Mouse (Mus musculus) small intestine, adult 2 months (tissue): ENCODE measurements at regions not wholly inside any gene's neighbourhood (a gene's known extent, or its start where the extent isn't known, plus 50 kb on each side); places are given as distances from the start of the nearest gene placed in this dataset.

Experiments used
- H3K27ac ChIP-seq: fragments of 200-500 bp; 2 replicates; pipeline ENCODE4 v1.5.1; 2012; ENCODE audit warnings: low read depth, low read length, control low read depth, inconsistent platforms; ENCODE audit not compliant: insufficient read depth
- H3K27me3 ChIP-seq: fragments of 200-500 bp; 2 replicates; pipeline ENCODE4 v1.6.1; 2012; ENCODE audit warnings: mild to moderate bottlenecking, moderate library complexity, low read length, inconsistent platforms; ENCODE audit not compliant: control insufficient read depth, insufficient read depth
- H3K36me3 ChIP-seq: fragments of 200-500 bp; 2 replicates; pipeline ENCODE4 v1.6.1; 2012; ENCODE audit warnings: mild to moderate bottlenecking, low read length, control low read depth, inconsistent platforms; ENCODE audit not compliant: control insufficient read depth, insufficient read depth
- H3K4me1 ChIP-seq: fragments of 200-500 bp; 2 replicates; pipeline ENCODE4 v1.6.1; 2012; ENCODE audit warnings: low read length, inconsistent platforms, mixed read lengths; ENCODE audit not compliant: control insufficient read depth, insufficient read depth, insufficient read length
- H3K4me3 ChIP-seq: fragments of 200-500 bp; 2 replicates; pipeline ENCODE4 v1.5.1; 2012; ENCODE audit warnings: low read depth, mild to moderate bottlenecking, control low read depth, inconsistent platforms, low read length, moderate library complexity
- CTCF ChIP-seq: fragments of 200-500 bp; IDR thresholded peaks from 2 replicates; pipeline ENCODE4 v1.5.1; 2012; ENCODE audit warnings: low read depth, mild to moderate bottlenecking, control low read depth, inconsistent platforms, low read length, moderate library complexity, mixed read lengths; ENCODE audit not compliant: insufficient replicate concordance, insufficient read length; ENCODE audit errors: extremely low read depth
- POLR2A ChIP-seq: fragments of 200-500 bp; IDR thresholded peaks from 2 replicates; pipeline ENCODE4 v1.6.1; 2012; ENCODE audit warnings: low read depth, mild to moderate bottlenecking, control low read depth, inconsistent platforms, low read length, moderate library complexity
- WGBS: fragments of 180-500 bp; shearing (Covaris S2); methylation state at CpG from one replicate; pipeline ENCODE4 v1.1.7; 2018; 5-methylcytosine and 5-hydroxymethylcytosine counted together

DNA sequence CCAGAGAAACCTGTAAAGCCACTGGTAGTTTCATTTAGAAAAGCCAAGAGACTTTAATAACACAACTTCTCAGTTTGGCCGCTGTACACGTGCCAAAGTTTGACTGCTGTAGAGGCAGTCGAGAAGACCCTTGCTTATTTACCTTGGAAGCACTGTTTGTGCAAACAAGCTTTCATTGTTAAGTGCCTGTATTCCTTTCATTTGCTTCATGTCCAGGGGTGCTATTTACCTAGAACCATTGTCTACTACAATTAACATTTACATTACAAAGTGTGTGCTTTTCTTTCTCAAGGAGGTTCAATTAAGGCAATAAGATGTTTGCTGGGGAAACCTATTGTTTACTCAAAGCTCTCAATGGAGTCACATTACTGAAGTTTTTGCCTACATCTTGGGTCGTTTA lies 236.9 kb downstream of the Mef2c start:
- Histone ChIP-seq H3K27me3 (peaks cover 27% of the 10 kb centered on the region), H3K27ac (no peak overlapping the region), H3K36me3 (no peaks in the 10 kb centered on the region), H3K4me3 (no peak overlapping the region), H3K4me1 (peaks cover 2% of the 10 kb centered on the region)
- WGBS, result 30% methylated on average over 4 of the region's 4 CpGs
- TF ChIP-seq CTCF, result no peak

DNA sequence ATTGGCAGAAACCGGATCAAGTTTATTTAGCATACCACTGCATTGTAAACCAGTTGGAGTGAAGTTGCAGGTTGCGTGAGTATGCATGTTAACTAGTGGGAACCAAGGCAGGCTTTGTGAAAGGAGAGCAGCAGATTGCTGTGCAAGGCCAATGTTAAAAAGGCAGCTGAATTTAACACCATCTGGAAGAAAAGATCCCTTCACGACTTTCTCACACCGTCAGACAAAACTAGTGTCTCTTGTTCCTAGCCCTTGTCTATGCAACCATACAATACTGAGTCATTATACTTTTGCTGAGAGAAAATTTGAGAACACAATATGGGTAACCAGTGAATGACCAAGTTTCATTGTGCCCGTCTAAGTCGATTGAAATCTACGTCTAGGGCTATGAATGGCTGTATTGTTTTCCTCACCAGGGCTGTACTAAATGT lies 237.8 kb downstream of the Mef2c start:
- Histone ChIP-seq H3K27me3 (peaks cover 27% of the 10 kb centered on the region), H3K27ac (no peak overlapping the region), H3K36me3 (no peaks in the 10 kb centered on the region), H3K4me1 (peaks cover 2% of the 10 kb centered on the region), H3K4me3 (no peak overlapping the region)
- no peak for TF ChIP-seq POLR2A
- no peak for TF ChIP-seq CTCF
- WGBS, result 52% methylated on average over 7 of the region's 7 CpGs

- peaks cover 2% of the 10 kb centered on the region for H3K4me1 ChIP-seq
- no peak for TF ChIP-seq POLR2A
- no peak for TF ChIP-seq CTCF
- H3K4me3 ChIP-seq, result no peak overlapping the region
- no peaks in the 10 kb centered on the region for H3K36me3 ChIP-seq
- WGBS, result 70% methylated on average over 2 of the region's 2 CpGs
- H3K27ac ChIP-seq, result no peak overlapping the region
- H3K27me3 ChIP-seq, result peaks cover 27% of the 10 kb centered on the region
These were observed 238.3 kb downstream of the Mef2c start for GRCm38 (mm10) chr13:83742102-83742501.

DNA sequence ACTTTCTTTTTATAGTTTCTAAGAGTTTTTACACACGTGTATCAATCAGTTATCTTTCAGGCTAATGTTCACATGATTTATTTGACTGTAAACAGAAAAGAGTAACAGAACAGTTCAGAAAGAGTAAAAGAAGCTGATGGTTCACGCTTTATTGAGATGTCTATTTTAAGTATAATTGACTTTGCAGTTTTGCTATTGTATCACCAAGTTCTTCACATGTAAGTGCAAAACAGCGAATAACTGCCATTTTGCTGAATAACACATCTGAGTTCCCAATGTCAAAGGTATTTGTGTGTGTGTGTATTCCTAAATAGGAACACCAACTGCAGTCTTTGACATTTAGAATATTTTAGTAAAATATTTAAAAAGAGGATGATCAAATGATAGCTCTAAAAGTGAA lies 238.7 kb downstream of the Mef2c start:
- H3K27me3 ChIP-seq, result peaks cover 23% of the 10 kb centered on the region

DNA sequence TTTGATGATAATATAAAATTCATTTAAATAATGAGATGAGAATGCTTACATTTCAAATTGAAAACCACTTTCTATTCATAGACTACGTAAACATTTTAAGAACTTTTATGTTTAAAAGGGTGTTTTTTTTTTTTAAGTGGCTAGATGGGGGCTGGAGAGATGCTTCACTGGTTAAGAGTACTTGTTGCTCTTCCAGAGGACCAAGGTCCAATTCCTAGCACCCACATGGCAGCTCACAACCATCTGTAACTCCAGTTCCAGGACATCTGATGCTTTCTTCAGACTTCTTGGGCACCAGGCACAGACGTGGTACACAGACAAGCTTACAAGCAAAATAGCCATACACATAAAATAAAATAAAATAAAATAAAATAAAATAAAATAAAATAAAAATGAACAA lies 239.5 kb downstream of the Mef2c start:
- H3K4me3 ChIP-seq, result no peak overlapping the region
- H3K27ac ChIP-seq, result no peak overlapping the region
- H3K27me3 ChIP-seq, result peaks cover 15% of the 10 kb centered on the region
- no peaks in the 10 kb centered on the region for H3K36me3 ChIP-seq
- no peaks in the 10 kb centered on the region; the same call in none of the 2 replicates for H3K4me1 ChIP-seq
- TF ChIP-seq CTCF (no peak), POLR2A (no peak)
- 84% methylated on average over 2 of the region's 2 CpGs for WGBS

More for the DNA sequence above, 238.7 kb downstream of the Mef2c start:
- H3K27ac ChIP-seq, result no peak overlapping the region
- TF ChIP-seq CTCF (no peak), POLR2A (no peak)
- no peaks in the 10 kb centered on the region for H3K36me3 ChIP-seq
- peaks cover 2% of the 10 kb centered on the region for H3K4me1 ChIP-seq
- 67% methylated on average over 3 of the region's 3 CpGs for WGBS
- H3K4me3 ChIP-seq, result no peak overlapping the region

- TF ChIP-seq POLR2A, result no peak
- no peak for TF ChIP-seq CTCF
- no peaks in the 10 kb centered on the region; the same call in 1 of the 2 replicates for H3K4me1 ChIP-seq
- no peak overlapping the region for H3K4me3 ChIP-seq
- 52% methylated on average over 8 of the region's 8 CpGs for WGBS
- no peaks in the 10 kb centered on the region for H3K36me3 ChIP-seq
- H3K27ac ChIP-seq, result no peak overlapping the region
- H3K27me3 ChIP-seq, result peaks cover 10% of the 10 kb centered on the region
These were observed 240.4 kb downstream of the Mef2c start for GRCm38 (mm10) chr13:83744110-83744752.

DNA sequence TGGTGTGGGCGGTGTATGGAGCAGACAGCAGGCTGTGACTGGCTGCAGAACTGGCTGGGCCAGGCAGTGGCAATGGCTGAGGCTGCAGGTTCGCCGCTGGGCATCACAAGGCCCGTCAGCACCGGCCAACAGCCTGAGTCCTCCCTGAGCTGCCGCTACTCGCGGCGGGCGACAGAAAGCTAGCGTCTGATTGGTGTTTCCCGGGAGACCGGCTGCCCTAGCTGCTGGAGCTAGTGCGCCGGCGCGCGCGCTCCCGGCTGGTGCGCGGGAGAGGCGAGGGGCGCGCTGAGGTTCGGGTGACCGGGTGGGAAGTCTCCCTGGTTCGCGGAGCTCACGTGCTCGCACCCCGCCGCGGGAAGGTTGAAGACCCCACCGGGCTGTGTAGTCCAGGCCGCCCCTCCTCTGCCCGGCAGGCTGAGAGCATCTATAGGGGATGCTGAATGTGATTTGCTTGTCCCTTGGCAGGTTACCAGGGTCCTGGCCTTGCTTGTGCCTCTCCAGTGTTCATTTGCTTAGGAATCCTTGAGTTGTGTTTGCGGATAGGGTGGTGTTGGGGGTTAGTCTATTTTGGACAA lies 241.2 kb downstream of the Mef2c start:
- whole genome bisulfite sequencing, result under 1% methylated on average over 38 of the region's 38 CpGs
- peaks cover 5% of the 10 kb centered on the region for H3K27me3 ChIP-seq
- H3K36me3 ChIP-seq, result no peaks in the 10 kb centered on the region
- peak overlapping the region; percentile 2; the same call in 1 of the 2 replicates for H3K4me3 ChIP-seq
- no peaks in the 10 kb centered on the region; the same call in 1 of the 2 replicates for H3K4me1 ChIP-seq
- no peak overlapping the region for H3K27ac ChIP-seq
- TF ChIP-seq POLR2A (no peak), CTCF (no peak)

- 84% methylated on average over 5 of the region's 5 CpGs for WGBS
- no peaks in the 10 kb centered on the region for H3K36me3 ChIP-seq
- peaks cover 5% of the 10 kb centered on the region for H3K27me3 ChIP-seq
- H3K27ac ChIP-seq, result no peak overlapping the region
- TF ChIP-seq CTCF (no peak), POLR2A (no peak)
- no peaks in the 10 kb centered on the region; the same call in 1 of the 2 replicates for H3K4me1 ChIP-seq
- H3K4me3 ChIP-seq, result no peak overlapping the region
These were observed 242.1 kb downstream of the Mef2c start for GRCm38 (mm10) chr13:83745961-83746360.
